9 mouse cellular contexts compared by ENCODE assay signal in genomic region chr16:21702314-21702690, GRCm38 (mm10). TPM values are rescaled to one million over a fixed set of nuclear protein-coding genes. Genes with fewer than 3 reads are reported as not detected.
DNase-seq lines count a peak whose midpoint lies in the region; ATAC-seq lines count a peak whose summit lies in the region.
"Had no signal": no experiment of that assay in that cellular context is flagged by ENCODE, and none has a peak within 500 bp of the region (broad histone marks: within the 10 kb centered on the region; RNA-seq: fewer than 3 reads in every experiment).

No protein-coding gene starts in this region.

- H3K9me3 ChIP-seq in embryonic facial prominence, embryonic 15.5 days (replicated peaks): no peaks in the 10 kb centered on the region
- H3K9me3 ChIP-seq in hindbrain, embryonic 16.5 days (ENCODE audit: control insufficient read depth, low read length): no peaks in the 10 kb centered on the region
- no peaks in the 10 kb centered on the region for H3K9me3 ChIP-seq in neural tube, embryonic 11.5 days (ENCODE audit: control insufficient read depth, low read length)
- H3K9me3 ChIP-seq: lung, embryonic 15.5 days had no signal

- DNase-seq in ZHBTc4 (ENCODE audit: low read depth, low spot score): peak; percentile 96
- DNase-seq in neural tube, embryonic 11.5 days (ENCODE audit: low spot score): peak; percentile 58
- no peak for DNase-seq in left cerebral cortex, adult 9 months (ENCODE audit: low spot score in 2 of 2)
- no peak for DNase-seq in left cerebral cortex, postnatal 4 days
- no peak for DNase-seq in cerebellum, postnatal 10 days
- DNase-seq in gastrocnemius, postnatal 4 days (ENCODE audit: low spot score in 2 of 2): no peak

- intact Hi-C loops in left cerebral cortex, postnatal 4 days (cut with DNase I): no loop called here

- no peak for ATAC-seq in embryonic facial prominence, embryonic 15.5 days (ENCODE audit: insufficient number of reproducible peaks, low FRiP score, low TSS enrichment, low read depth)
- ATAC-seq in hindbrain, embryonic 16.5 days: 0 out of 2 replicates have a peak, but pooled peaks have one; percentile 52
- peak; percentile 87 for ATAC-seq in neural tube, embryonic 11.5 days (ENCODE audit: insufficient read depth, low FRiP score, low TSS enrichment)

- H3K9ac ChIP-seq in embryonic facial prominence, embryonic 15.5 days: no peak overlapping the region
- H3K9ac ChIP-seq in hindbrain, embryonic 16.5 days (ENCODE audit: low read depth, low read length): 0 out of 2 replicates have a peak overlapping the region, but pooled peaks have one; percentile 19
- no peak overlapping the region for H3K9ac ChIP-seq in neural tube, embryonic 11.5 days (ENCODE audit: low read length)
- H3K9ac ChIP-seq: lung, embryonic 15.5 days had no signal

- H3K27ac ChIP-seq in embryonic facial prominence, embryonic 15.5 days (replicated peaks): no peak overlapping the region
- no peak overlapping the region; the same call in 1 of the 2 replicates for H3K27ac ChIP-seq in hindbrain, embryonic 16.5 days (ENCODE audit: low read depth, low read length)
- peak overlapping the region; percentile 60; the same call in 1 of the 2 replicates for H3K27ac ChIP-seq in neural tube, embryonic 11.5 days (ENCODE audit: low read depth, low read length)
- H3K27ac ChIP-seq: lung, embryonic 15.5 days had no signal

- H3K27me3 ChIP-seq in embryonic facial prominence, embryonic 15.5 days: no peaks in the 10 kb centered on the region
- H3K27me3 ChIP-seq in hindbrain, embryonic 16.5 days (replicated peaks; ENCODE audit: control insufficient read depth, insufficient read depth, low read length): no peaks in the 10 kb centered on the region
- H3K27me3 ChIP-seq in neural tube, embryonic 11.5 days (ENCODE audit: control insufficient read depth, insufficient read depth, low read length): no peaks in the 10 kb centered on the region
- H3K27me3 ChIP-seq: lung, embryonic 15.5 days had no signal

- 22% methylated on average over 3 of the region's 3 CpGs for WGBS in embryonic facial prominence, embryonic 15.5 days
- WGBS in hindbrain, embryonic 16.5 days: 11% methylated on average over 3 of the region's 3 CpGs
- 4% methylated on average over 3 of the region's 3 CpGs for WGBS in neural tube, embryonic 11.5 days

- H3K4me1 ChIP-seq in embryonic facial prominence, embryonic 15.5 days: no peaks in the 10 kb centered on the region
- H3K4me1 ChIP-seq in hindbrain, embryonic 16.5 days (ENCODE audit: control insufficient read depth, insufficient read depth, low read depth, low read length): no peaks in the 10 kb centered on the region
- H3K4me1 ChIP-seq in neural tube, embryonic 11.5 days (ENCODE audit: control insufficient read depth, insufficient read depth, low read length): 0 out of 2 replicates have a peak, but pooled peaks cover 2% of the 10 kb centered on the region
- H3K4me1 ChIP-seq: lung, embryonic 15.5 days had no signal

- 0 out of 2 replicates have a peak overlapping the region, but pooled peaks have one; percentile 12 for H3K4me2 ChIP-seq in embryonic facial prominence, embryonic 15.5 days (replicated peaks)
- peak overlapping the region; percentile 50 for H3K4me2 ChIP-seq in hindbrain, embryonic 16.5 days (ENCODE audit: low read length)
- peak overlapping the region; percentile 39 for H3K4me2 ChIP-seq in neural tube, embryonic 11.5 days (ENCODE audit: low read depth)
- H3K4me2 ChIP-seq: lung, embryonic 15.5 days had no signal

- no peaks in the 10 kb centered on the region for H3K36me3 ChIP-seq in embryonic facial prominence, embryonic 15.5 days
- H3K36me3 ChIP-seq in hindbrain, embryonic 16.5 days (ENCODE audit: control insufficient read depth, insufficient read depth, low read length): no peaks in the 10 kb centered on the region
- no peaks in the 10 kb centered on the region for H3K36me3 ChIP-seq in neural tube, embryonic 11.5 days (ENCODE audit: control insufficient read depth, insufficient read depth, low read length)
- H3K36me3 ChIP-seq: lung, embryonic 15.5 days had no signal

- H3K4me3 ChIP-seq in embryonic facial prominence, embryonic 15.5 days (replicated peaks): no peak overlapping the region
- peak overlapping the region; percentile 23 for H3K4me3 ChIP-seq in hindbrain, embryonic 16.5 days (ENCODE audit: low read length)
- peak overlapping the region; percentile 8; the same call in 1 of the 2 replicates for H3K4me3 ChIP-seq in neural tube, embryonic 11.5 days (ENCODE audit: low read depth, low read length)
- H3K4me3 ChIP-seq: lung, embryonic 15.5 days had no signal

RNA-seq across cellular contexts. Expression of gene 2510009E07Rik, which starts 7.8 kb away (rescaled TPM):
- polyA plus RNA-seq in embryonic facial prominence, embryonic 15.5 days (2015; fragmentation: Nextera tagmentation; extraction: Ambion mirVana): 23.0 and 23.9 TPM in 2 replicates
- polyA plus RNA-seq in hindbrain, embryonic 16.5 days (2015; fragmentation: Nextera tagmentation; extraction: Ambion mirVana): 42.6 and 47.6 TPM in 2 replicates
- polyA plus RNA-seq in neural tube, embryonic 11.5 days (2014; fragmentation: Nextera tagmentation; extraction: Ambion mirVana): 37.6 and 43.5 TPM in 2 replicates
- 10 to 100 TPM; 68.9 to 81.0 TPM for total RNA-seq in left cerebral cortex, postnatal 4 days (2021)
- total RNA-seq in gastrocnemius, postnatal 4 days (2021): 10 to 100 TPM; 39.7 to 44.2 TPM

Comparison
In these comparisons a context has a peak if more than half of its experiments do, and no peak if none do; other contexts are left out.
1. DNase-seq: peak in ZHBTc4 (single experiment) and neural tube, embryonic 11.5 days (single experiment); none in left cerebral cortex, adult 9 months (0 of 2), left cerebral cortex, postnatal 4 days (single experiment), cerebellum, postnatal 10 days (0 of 2) and gastrocnemius, postnatal 4 days (0 of 2).
2. Peak in every context shown above with its lines, with median percentiles within 50 percentile points of each other: H3K4me2 ChIP-seq.